Mouse (Mus musculus): ENCODE results near the gene Plekhs1.

Plekhs1 gene

GRCm38 (mm10) chr19:56461522-56462101 lies at the start of gene Plekhs1:
Gene Plekhs1 (plus strand): TSS chr19:56461640.
- in situ Hi-C loops (cut with MboI; ENCODE audit: low sequenced_read_pairs): no loop called here

DNA sequence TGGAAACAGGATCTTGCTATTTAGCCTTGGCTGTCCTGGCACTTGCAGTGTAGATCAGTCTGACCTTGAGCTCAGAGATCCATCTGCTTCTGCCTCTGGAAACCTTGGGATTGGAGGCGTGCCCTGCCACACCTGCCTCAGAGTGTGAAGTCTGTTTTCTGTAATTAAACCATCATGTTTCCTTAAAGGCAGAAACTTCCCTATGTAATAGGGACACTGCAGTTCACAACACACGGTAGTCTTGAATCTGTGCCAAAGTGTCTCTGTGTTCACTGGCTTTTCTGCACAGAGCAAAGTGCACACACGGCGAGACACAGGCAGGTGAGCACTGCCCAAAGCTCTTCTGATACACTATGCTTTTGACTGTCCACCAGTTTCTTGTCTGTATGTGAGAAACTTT lies 43.0 kb upstream of the Plekhs1 start:
- in situ Hi-C loops (cut with MboI; ENCODE audit: low sequenced_read_pairs): no loop called here

- in situ Hi-C loops (cut with MboI; ENCODE audit: low sequenced_read_pairs): no loop called here
These were observed 42.0 kb upstream of the Plekhs1 start for GRCm38 (mm10) chr19:56419452-56419851.

GRCm38 (mm10) chr19:56420345-56420744 lies 41.1 kb upstream of the Plekhs1 start:
- in situ Hi-C loops (cut with MboI; ENCODE audit: low sequenced_read_pairs): no loop called here

- in situ Hi-C loops (cut with MboI; ENCODE audit: low sequenced_read_pairs): no loop called here
These were observed 38.7 kb upstream of the Plekhs1 start for GRCm38 (mm10) chr19:56422476-56423338.

DNA sequence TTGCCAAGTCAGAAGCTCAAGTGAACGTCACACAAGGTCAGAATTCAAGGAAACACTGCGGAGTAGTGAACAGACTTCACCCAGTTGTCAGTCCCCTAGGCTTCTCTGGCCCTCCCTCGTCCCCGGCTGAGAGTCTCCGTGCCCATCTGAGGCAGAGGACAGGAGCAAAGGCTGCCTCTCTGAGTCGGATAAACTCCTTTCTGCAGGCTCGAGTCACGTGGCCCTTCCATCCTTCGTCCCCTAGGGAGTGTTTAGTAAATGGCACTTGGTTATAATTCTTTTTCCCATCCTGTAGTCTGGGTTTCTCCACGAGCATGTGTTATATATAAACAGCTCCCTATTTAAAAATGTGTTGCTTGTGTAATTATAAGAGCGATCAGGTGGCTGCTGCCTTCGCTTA lies 38.1 kb upstream of the Plekhs1 start:
- in situ Hi-C loops (cut with MboI; ENCODE audit: low sequenced_read_pairs): no loop called here

GRCm38 (mm10) chr19:56424606-56425395 lies 36.6 kb upstream of the Plekhs1 start:
- in situ Hi-C loops (cut with MboI; ENCODE audit: low sequenced_read_pairs): loop anchor here (5.0 kb wide), 1 partner anchor 358 kb away; no protein-coding TSS in a partner anchor

- in situ Hi-C loops (cut with MboI; ENCODE audit: low sequenced_read_pairs): loop anchor here (5.0 kb wide), 1 partner anchor 357 kb away; no protein-coding TSS in a partner anchor
These were observed 35.9 kb upstream of the Plekhs1 start for GRCm38 (mm10) chr19:56425492-56425891.

- in situ Hi-C loops (cut with MboI; ENCODE audit: low sequenced_read_pairs): no loop called here
These were observed 31.1 kb upstream of the Plekhs1 start for GRCm38 (mm10) chr19:56430369-56430768.

GRCm38 (mm10) chr19:56432706-56433105 lies 28.7 kb upstream of the Plekhs1 start:
- in situ Hi-C loops (cut with MboI; ENCODE audit: low sequenced_read_pairs): no loop called here

GRCm38 (mm10) chr19:56433581-56433980 lies 27.9 kb upstream of the Plekhs1 start:
- in situ Hi-C loops (cut with MboI; ENCODE audit: low sequenced_read_pairs): no loop called here

- in situ Hi-C loops (cut with MboI; ENCODE audit: low sequenced_read_pairs): no loop called here
These were observed 25.1 kb upstream of the Plekhs1 start for GRCm38 (mm10) chr19:56436380-56436779.

DNA sequence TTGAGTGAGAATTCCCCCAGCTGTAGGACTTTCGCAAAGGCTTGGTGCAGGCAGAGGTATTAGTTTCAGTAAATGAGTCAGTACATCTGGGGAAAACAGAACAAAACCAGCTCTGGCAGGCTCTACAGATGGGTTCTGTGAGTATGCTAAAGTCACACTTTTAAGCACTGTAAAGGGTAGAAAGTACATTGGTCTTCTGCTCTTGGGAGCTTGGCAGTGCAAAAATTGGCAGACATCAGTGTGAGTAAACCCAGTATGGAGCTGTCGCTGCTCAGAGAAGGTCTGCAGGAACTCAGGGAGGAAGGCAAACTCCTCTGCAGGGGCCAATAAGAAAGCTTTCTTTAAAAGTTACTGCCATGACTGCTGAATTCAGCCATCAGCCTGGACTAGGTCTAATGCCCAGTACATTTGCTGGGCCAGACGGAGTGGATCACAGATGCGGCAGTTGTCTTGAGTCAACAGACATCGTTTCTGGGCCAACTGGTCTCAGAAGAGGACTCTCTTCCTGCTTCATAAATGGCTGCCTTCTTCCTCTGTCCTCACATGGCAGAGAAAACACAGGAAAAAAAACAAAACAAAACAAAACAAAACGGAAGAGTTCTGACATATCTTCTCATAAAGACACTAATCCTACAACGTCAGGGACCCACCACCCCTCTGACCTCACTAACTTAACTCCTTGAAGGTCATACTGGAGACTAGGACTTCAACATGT lies 22.9 kb upstream of the Plekhs1 start:
- in situ Hi-C loops (cut with MboI; ENCODE audit: low sequenced_read_pairs): no loop called here

- in situ Hi-C loops (cut with MboI; ENCODE audit: low sequenced_read_pairs): no loop called here
These were observed 22.4 kb upstream of the Plekhs1 start for GRCm38 (mm10) chr19:56439072-56439434.

GRCm38 (mm10) chr19:56443445-56443844 lies 18.0 kb upstream of the Plekhs1 start:
- in situ Hi-C loops (cut with MboI; ENCODE audit: low sequenced_read_pairs): no loop called here

- in situ Hi-C loops (cut with MboI; ENCODE audit: low sequenced_read_pairs): no loop called here
These were observed 12.7 kb upstream of the Plekhs1 start for GRCm38 (mm10) chr19:56448784-56449183.

DNA sequence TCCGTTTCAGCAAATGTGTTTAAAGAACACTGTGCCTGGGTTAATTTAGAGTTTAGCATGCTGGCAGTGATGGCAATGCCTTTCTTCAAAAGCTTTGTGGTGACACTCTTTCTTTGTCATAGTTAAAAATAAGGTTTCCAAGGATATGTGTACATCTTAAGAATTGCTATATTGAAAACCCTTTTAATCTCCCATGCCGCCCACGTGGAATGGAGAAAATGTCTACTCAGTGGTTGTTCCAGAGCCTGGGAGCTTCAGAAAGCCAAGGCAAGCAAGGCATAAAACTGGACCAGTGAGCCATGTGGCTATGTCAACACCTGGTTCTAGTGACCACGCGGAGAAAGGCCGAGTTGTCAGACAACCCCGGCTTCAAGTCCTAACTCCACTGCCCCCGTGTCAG lies 11.9 kb upstream of the Plekhs1 start:
- in situ Hi-C loops (cut with MboI; ENCODE audit: low sequenced_read_pairs): no loop called here

DNA sequence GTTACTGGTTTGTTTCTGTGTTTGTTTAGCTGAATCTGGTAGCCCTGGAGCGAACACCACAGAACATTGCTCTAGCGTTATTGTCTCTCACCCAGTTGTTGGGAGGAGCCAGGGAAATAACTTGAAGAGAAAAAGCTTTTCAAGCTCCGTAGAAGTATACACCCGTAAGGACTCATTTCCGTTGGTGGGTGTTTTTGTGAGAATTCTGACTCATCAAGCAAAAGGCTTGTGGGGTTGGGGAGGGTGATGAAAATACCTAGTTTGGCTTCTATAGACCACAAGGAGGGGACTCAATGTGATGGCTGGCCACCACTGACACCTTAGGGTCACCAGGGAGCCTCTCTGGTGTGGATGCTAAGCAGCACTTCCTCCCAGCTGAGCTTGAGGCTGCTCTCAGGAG lies 10.5 kb upstream of the Plekhs1 start:
- in situ Hi-C loops (cut with MboI; ENCODE audit: low sequenced_read_pairs): no loop called here

DNA sequence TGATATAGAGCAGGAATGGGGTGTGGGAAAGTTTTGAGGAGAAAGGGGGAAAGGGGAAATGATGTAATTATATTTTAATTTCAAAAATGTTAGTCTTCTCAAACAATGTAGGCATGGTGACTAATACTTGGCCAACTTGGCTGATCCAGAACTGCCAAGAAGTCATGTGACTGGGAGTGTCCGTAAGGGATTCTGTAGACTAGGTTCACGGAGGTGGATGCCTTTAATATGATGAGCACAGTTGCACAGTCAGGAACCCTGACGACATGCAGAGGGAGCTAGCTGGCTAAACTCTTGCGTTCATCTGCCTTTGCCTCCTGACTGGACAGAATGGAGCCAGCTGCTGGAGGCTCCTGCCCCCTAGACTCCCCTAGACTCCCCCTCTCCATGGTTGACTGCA lies 9.6 kb upstream of the Plekhs1 start:
- in situ Hi-C loops (cut with MboI; ENCODE audit: low sequenced_read_pairs): no loop called here

DNA sequence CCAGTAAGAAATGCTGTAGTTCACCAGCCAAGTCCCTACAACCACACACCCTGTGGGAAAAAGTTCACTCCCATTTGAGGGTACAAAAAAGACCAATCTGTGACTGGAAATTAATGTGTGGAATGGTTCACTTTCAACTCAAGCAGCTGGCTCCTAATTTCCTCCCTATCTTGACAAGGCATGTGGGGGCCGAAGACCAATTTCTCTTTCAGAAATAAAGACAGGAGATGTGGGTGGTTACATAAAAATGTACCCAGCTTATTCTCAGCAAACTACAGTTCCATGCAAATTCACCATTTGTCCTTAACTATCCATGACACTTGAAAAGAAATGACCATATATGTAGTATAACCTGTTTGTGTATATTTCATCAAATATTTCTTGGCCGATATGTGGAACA lies 9.0 kb upstream of the Plekhs1 start:
- in situ Hi-C loops (cut with MboI; ENCODE audit: low sequenced_read_pairs): no loop called here

DNA sequence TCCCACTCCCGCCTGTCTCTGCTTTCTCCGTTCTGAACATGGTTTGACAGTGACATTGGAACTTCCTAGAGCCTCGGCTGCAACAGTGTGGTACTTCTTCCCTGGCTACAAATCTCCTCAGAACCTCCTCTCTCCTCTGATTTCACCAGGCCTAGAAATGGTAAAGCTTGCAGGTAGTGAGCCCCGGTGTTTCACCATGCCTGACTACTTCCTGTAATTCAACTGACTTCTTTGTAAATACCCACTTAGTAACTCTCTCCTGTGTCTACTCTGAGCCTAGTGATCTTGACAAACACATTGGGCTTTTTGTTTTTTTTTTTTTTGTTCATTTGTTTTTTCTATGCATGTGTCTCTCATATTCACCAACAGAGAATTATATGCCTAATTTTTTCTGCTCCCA lies 6.6 kb upstream of the Plekhs1 start:
- in situ Hi-C loops (cut with MboI; ENCODE audit: low sequenced_read_pairs): no loop called here
